Mouse (Mus musculus): Measurements from ENCODE around the gene Gm20854. TPM values are rescaled to one million over a fixed set of nuclear protein-coding genes. Genes with fewer than 3 reads are reported as not detected.
"Not testable (repeated sequence)": the region's sequence is repeated elsewhere in the genome, so short reads cannot be mapped to it uniquely, and the experiment has no call there.

Gm20854 gene
- polyA plus RNA-seq (2012; rRNA removed), result not detected in 2 replicates

GRCm38 (mm10) chrY:85530808-85531207, at the start of gene Gm20854:
Gene Gm20854 (minus strand): TSS chrY:85530908.
- DNase-seq (ENCODE audit: low spot score), result not testable (repeated sequence)

Measured in urinary bladder, adult 2 months (tissue).